Mouse (Mus musculus) lung, embryonic 16.5 days (tissue): ENCODE data around the gene Tbc1d14. TPM values are rescaled to one million over a fixed set of nuclear protein-coding genes. Genes with fewer than 3 reads are reported as not detected.

ENCODE experiments used
- ATAC-seq: fragments of 200-750 bp; cut with Nextera tagmentation; 2 replicates; pipeline ENCODE4 v1.8.0; 2017; ENCODE audit warnings: low read depth, mild to moderate bottlenecking, moderate library complexity
- H3K27ac ChIP-seq: fragments of 300-500 bp; sonication (generic); 2 replicates; pipeline ENCODE4 v1.5.1; 2014; ENCODE audit warnings: mild to moderate bottlenecking, control low read depth, low read length
- H3K27me3 ChIP-seq: fragments of 300-500 bp; sonication (generic); 2 replicates; pipeline ENCODE4 v1.6.1; 2014; ENCODE audit warnings: low read depth, low read length, mixed read lengths; ENCODE audit not compliant: control insufficient read depth, insufficient read depth
- H3K36me3 ChIP-seq: fragments of 300-500 bp; sonication (generic); 2 replicates; pipeline ENCODE4 v1.6.1; 2014; ENCODE audit warnings: low read length; ENCODE audit not compliant: control insufficient read depth, insufficient read depth
- H3K4me1 ChIP-seq: fragments of 300-500 bp; sonication (generic); replicated peaks from 2 replicates; pipeline ENCODE4 v1.6.1; 2014; ENCODE audit warnings: low read length, mixed read lengths; ENCODE audit not compliant: control insufficient read depth, insufficient read depth
- H3K4me2 ChIP-seq: fragments of 300-500 bp; sonication (generic); 2 replicates; pipeline ENCODE4 v1.6.1; 2014; ENCODE audit warnings: low read depth, low read length, control low read depth
- H3K4me3 ChIP-seq: fragments of 300-500 bp; sonication (generic); 2 replicates; pipeline ENCODE4 v1.5.1; 2014; ENCODE audit warnings: mild to moderate bottlenecking, low read length, control low read depth
- H3K9ac ChIP-seq: fragments of 300-500 bp; sonication (generic); 2 replicates; pipeline ENCODE4 v1.6.1; 2014; ENCODE audit warnings: low read length, control low read depth
- H3K9me3 ChIP-seq: fragments of 300-500 bp; sonication (generic); 2 replicates; pipeline ENCODE4 v1.6.1; 2016; ENCODE audit warnings: low read length; ENCODE audit not compliant: control insufficient read depth
- WGBS: fragments of 180-500 bp; shearing (Covaris S2); extraction: QIAGEN DNeasy Blood & Tissue Kit; methylation state at CpG from one replicate; pipeline ENCODE4 v1.1.7; 2014; 5-methylcytosine and 5-hydroxymethylcytosine counted together
- polyA plus RNA-seq: library from polyadenylated mRNA; unstranded; fragments of >200 nt; fragmentation: Nextera tagmentation; extraction: Ambion mirVana; gene quantifications from 2 replicates; pipeline ENCODE4 v1.2.1, GENCODE M21; 2015

Gene Tbc1d14
- polyA plus RNA-seq, 1 experiment from 2014 or later, result 25.2 TPM

- H3K9me3 ChIP-seq, result no peaks in the 10 kb centered on the region
- peaks cover 6% of the 10 kb centered on the region for H3K27me3 ChIP-seq
- WGBS, result 56% methylated on average over 3 of the region's 3 CpGs
- H3K27ac ChIP-seq, result no peak overlapping the region
- H3K4me3 ChIP-seq, result no peak overlapping the region
- no peaks in the 10 kb centered on the region for H3K4me1 ChIP-seq
- H3K9ac ChIP-seq, result no peak overlapping the region
- no peak overlapping the region for H3K4me2 ChIP-seq
- no peak for ATAC-seq
- H3K36me3 ChIP-seq, result no peaks in the 10 kb centered on the region
Observed at GRCm38 (mm10) chr5:36440741-36441140, 152.3 kb downstream of the Tbc1d14 start.

Other genes starting within 250 kb of the Tbc1d14 start
- 20.6 and 21.8 TPM in 2 replicates for gene Sorcs2, start 195.1 kb downstream of the Tbc1d14 start, polyA plus RNA-seq
- 47.5 and 48.2 TPM in 2 replicates for gene Grpel1, start 128.3 kb downstream of the Tbc1d14 start, polyA plus RNA-seq
- 1.6 and 1.8 TPM in 2 replicates for gene Tada2b, start 109.0 kb downstream of the Tbc1d14 start, polyA plus RNA-seq
- 2.1 and 2.6 TPM in 2 replicates for gene Ccdc96, start 108.7 kb downstream of the Tbc1d14 start, polyA plus RNA-seq
- gene D5Ertd579e, start 102.7 kb upstream of the Tbc1d14 start, polyA plus RNA-seq, result 14.0 and 14.9 TPM in 2 replicates
- gene Bloc1s4, start 155.4 kb upstream of the Tbc1d14 start, polyA plus RNA-seq, result 19.1 and 19.7 TPM in 2 replicates
- 323 and 350 TPM in 2 replicates for gene Mrfap1, start 203.5 kb upstream of the Tbc1d14 start, polyA plus RNA-seq
- gene Man2b2, start 237.4 kb upstream of the Tbc1d14 start, polyA plus RNA-seq, result 16.9 and 18.1 TPM in 2 replicates